Mouse (Mus musculus): ENCODE data around the gene Frmd5. TPM values are rescaled to one million over a fixed set of nuclear protein-coding genes. Genes with fewer than 3 reads are reported as not detected.
"Not testable (repeated sequence)": the region's sequence is repeated elsewhere in the genome, so short reads cannot be mapped to it uniquely, and the experiment has no call there.

The Frmd5 gene
- polyA plus RNA-seq, 1 experiment from 2014 or later, result 27.9 TPM

GRCm38 (mm10) chr2:121509584-121509983, 297.3 kb downstream of the Frmd5 start:
- Histone ChIP-seq H3K4me1 (ENCODE audit: control insufficient read depth, insufficient read depth, low read length) (peaks cover 9% of the 10 kb centered on the region), H3K4me2 (ENCODE audit: low read length) (peak overlapping the region; percentile 59), H3K9me3 (replicated peaks; ENCODE audit: control insufficient read depth, low read length, poor library complexity, severe bottlenecking) (no peaks in the 10 kb centered on the region), H3K4me3 (ENCODE audit: low read depth, low read length) (peak overlapping the region; percentile 39), H3K36me3 (ENCODE audit: control insufficient read depth, insufficient read depth, low read length) (0 out of 2 replicates have a peak, but pooled peaks cover 2% of the 10 kb centered on the region), H3K9ac (ENCODE audit: low read depth, low read length) (peak overlapping the region; percentile 53; the same call in 1 of the 2 replicates), H3K27ac (ENCODE audit: low read length) (no peak overlapping the region), H3K27me3 (ENCODE audit: control insufficient read depth, insufficient read depth, low read depth, low read length) (no peaks in the 10 kb centered on the region)
- peak; percentile 47; the same call in 1 of the 2 replicates for ATAC-seq
- 21% methylated on average over 16 of the region's 16 CpGs for WGBS

- Histone ChIP-seq H3K4me2 (ENCODE audit: low read length) (peak overlapping the region; percentile 59; the same call in 1 of the 2 replicates), H3K9ac (ENCODE audit: low read depth, low read length) (no peak overlapping the region), H3K4me3 (ENCODE audit: low read depth, low read length) (no peak overlapping the region), H3K9me3 (replicated peaks; ENCODE audit: control insufficient read depth, low read length, poor library complexity, severe bottlenecking) (no peaks in the 10 kb centered on the region), H3K36me3 (ENCODE audit: control insufficient read depth, insufficient read depth, low read length) (peaks cover 4% of the 10 kb centered on the region; the same call in 1 of the 2 replicates), H3K4me1 (ENCODE audit: control insufficient read depth, insufficient read depth, low read length) (peaks cover 9% of the 10 kb centered on the region), H3K27ac (ENCODE audit: low read length) (no peak overlapping the region), H3K27me3 (ENCODE audit: control insufficient read depth, insufficient read depth, low read depth, low read length) (no peaks in the 10 kb centered on the region)
- ATAC-seq, result no peak
- 74% methylated on average over 2 of the region's 2 CpGs for WGBS
These were observed 298.9 kb downstream of the Frmd5 start for GRCm38 (mm10) chr2:121507951-121508330.

GRCm38 (mm10) chr2:121507173-121507950, 299.5 kb downstream of the Frmd5 start:
- Histone ChIP-seq H3K4me1 (ENCODE audit: control insufficient read depth, insufficient read depth, low read length) (peaks cover 9% of the 10 kb centered on the region), H3K27ac (ENCODE audit: low read length) (no peak overlapping the region), H3K36me3 (ENCODE audit: control insufficient read depth, insufficient read depth, low read length) (peaks cover 4% of the 10 kb centered on the region; the same call in 1 of the 2 replicates), H3K9me3 (replicated peaks; ENCODE audit: control insufficient read depth, low read length, poor library complexity, severe bottlenecking) (no peaks in the 10 kb centered on the region), H3K4me3 (ENCODE audit: low read depth, low read length) (peak overlapping the region; percentile 60), H3K9ac (ENCODE audit: low read depth, low read length) (no peak overlapping the region), H3K27me3 (ENCODE audit: control insufficient read depth, insufficient read depth, low read depth, low read length) (no peaks in the 10 kb centered on the region), H3K4me2 (ENCODE audit: low read length) (peak overlapping the region; percentile 59)
- 12% methylated on average over 12 of the region's 12 CpGs for WGBS
- no peak for ATAC-seq

- H3K36me3 ChIP-seq (ENCODE audit: control insufficient read depth, insufficient read depth, low read length); H3K9me3 ChIP-seq (replicated peaks; ENCODE audit: control insufficient read depth, low read length, poor library complexity, severe bottlenecking); H3K4me1 ChIP-seq (ENCODE audit: control insufficient read depth, insufficient read depth, low read length); H3K27me3 ChIP-seq (ENCODE audit: control insufficient read depth, insufficient read depth, low read depth, low read length): not testable (repeated sequence)
- Histone ChIP-seq H3K4me3 (ENCODE audit: low read depth, low read length) (peak within 1 kb of the TSS; percentile 60), H3K27ac (ENCODE audit: low read length) (peak within 1 kb of the TSS; percentile 38; the same call in 1 of the 2 replicates), H3K4me2 (ENCODE audit: low read length) (peak within 1 kb of the TSS; percentile 72), H3K9ac (ENCODE audit: low read depth, low read length) (peak within 1 kb of the TSS; percentile 69)
- WGBS, result 5% methylated on average over 37 of the region's 42 CpGs
- peak; percentile 96 for ATAC-seq
These were observed 300.7 kb downstream of the Frmd5 start, which contains the start of the genes Mfap1a and Wdr76 for GRCm38 (mm10) chr2:121505942-121506882. Gene Mfap1a (minus strand): TSS chr2:121506665. Gene Wdr76 (plus strand): TSS chr2:121506723.

GRCm38 (mm10) chr2:121501550-121501949, 305.3 kb downstream of the Frmd5 start:
- not testable (repeated sequence) for ATAC-seq; H3K4me2 ChIP-seq (ENCODE audit: low read length); H3K36me3 ChIP-seq (ENCODE audit: control insufficient read depth, insufficient read depth, low read length); H3K9ac ChIP-seq (ENCODE audit: low read depth, low read length); H3K27me3 ChIP-seq (ENCODE audit: control insufficient read depth, insufficient read depth, low read depth, low read length); H3K4me1 ChIP-seq (ENCODE audit: control insufficient read depth, insufficient read depth, low read length); H3K27ac ChIP-seq (ENCODE audit: low read length); H3K4me3 ChIP-seq (ENCODE audit: low read depth, low read length); H3K9me3 ChIP-seq (replicated peaks; ENCODE audit: control insufficient read depth, low read length, poor library complexity, severe bottlenecking)
- 75% methylated on average over 1 of the region's 6 CpGs for WGBS

Other genes starting within 250 kb of the Frmd5 start
- 30.3 and 30.6 TPM in 2 replicates for gene Casc4, start 59.9 kb upstream of the Frmd5 start, polyA plus RNA-seq (2015; fragmentation: Nextera tagmentation; extraction: Ambion mirVana)
- gene Ctdspl2, start 148.9 kb upstream of the Frmd5 start, polyA plus RNA-seq (2015; fragmentation: Nextera tagmentation; extraction: Ambion mirVana), result 33.8 and 36.3 TPM in 2 replicates
- gene Mageb3, start 149.0 kb upstream of the Frmd5 start, polyA plus RNA-seq (2015; fragmentation: Nextera tagmentation; extraction: Ambion mirVana), result 0.68 and 0.77 TPM in 2 replicates
- 11.4 and 11.7 TPM in 2 replicates for gene Eif3j1, start 221.5 kb upstream of the Frmd5 start, polyA plus RNA-seq (2015; fragmentation: Nextera tagmentation; extraction: Ambion mirVana)

Data from midbrain, embryonic 16.5 days (tissue).